Mouse (Mus musculus) forebrain, embryonic 15.5 days (tissue): Measurements from ENCODE around the gene Gpr18. TPM values are rescaled to one million over a fixed set of nuclear protein-coding genes. Genes with fewer than 3 reads are reported as not detected.
"Not testable (repeated sequence)": the region's sequence is repeated elsewhere in the genome, so short reads cannot be mapped to it uniquely, and the experiment has no call there.

Source experiments
- ATAC-seq: fragments of 200-750 bp; cut with Nextera tagmentation; replicated peaks from 2 replicates; pipeline ENCODE4 v1.8.0; 2017; ENCODE audit warnings: mild to moderate bottlenecking, moderate TSS enrichment, moderate library complexity
- H3K27ac ChIP-seq: fragments of 300-500 bp; sonication (generic); replicated peaks from 2 replicates; pipeline ENCODE4 v1.5.1; 2015; ENCODE audit warnings: mild to moderate bottlenecking, inconsistent platforms
- H3K27me3 ChIP-seq: fragments of 300-500 bp; sonication (generic); 2 replicates; pipeline ENCODE4 v1.6.1; 2015; ENCODE audit warnings: inconsistent platforms
- H3K36me3 ChIP-seq: fragments of 300-500 bp; sonication (generic); 2 replicates; pipeline ENCODE4 v1.6.1; 2015; ENCODE audit warnings: mild to moderate bottlenecking, inconsistent platforms
- H3K4me1 ChIP-seq: fragments of 300-500 bp; sonication (generic); 2 replicates; pipeline ENCODE4 v1.6.1; 2015; ENCODE audit warnings: inconsistent platforms
- H3K4me2 ChIP-seq: fragments of 300-500 bp; sonication (generic); replicated peaks from 2 replicates; pipeline ENCODE4 v1.6.1; 2015; ENCODE audit warnings: mild to moderate bottlenecking, inconsistent platforms
- H3K4me3 ChIP-seq: fragments of 300-500 bp; sonication (generic); 2 replicates; pipeline ENCODE4 v1.5.1; 2015; ENCODE audit warnings: mild to moderate bottlenecking, inconsistent platforms
- H3K9ac ChIP-seq: fragments of 300-500 bp; sonication (generic); replicated peaks from 2 replicates; pipeline ENCODE4 v1.6.1; 2015; ENCODE audit warnings: mild to moderate bottlenecking, inconsistent platforms
- H3K9me3 ChIP-seq: fragments of 300-500 bp; sonication (generic); 2 replicates; pipeline ENCODE4 v1.6.1; 2016; ENCODE audit warnings: inconsistent platforms
- WGBS: fragments of 180-500 bp; shearing (Covaris S2); methylation state at CpG from one replicate; pipeline ENCODE4 v1.1.7; 2015; ENCODE audit warnings: mixed read lengths; 5-methylcytosine and 5-hydroxymethylcytosine counted together
- polyA plus RNA-seq: library from polyadenylated mRNA; unstranded; fragments of >200 nt; fragmentation: Nextera tagmentation; extraction: Ambion mirVana; gene quantifications from 2 replicates; pipeline ENCODE4 v1.2.1, GENCODE M21; 2015

Gpr18 gene
- polyA plus RNA-seq, 1 experiment from 2014 or later: 0.29 TPM

DNA sequence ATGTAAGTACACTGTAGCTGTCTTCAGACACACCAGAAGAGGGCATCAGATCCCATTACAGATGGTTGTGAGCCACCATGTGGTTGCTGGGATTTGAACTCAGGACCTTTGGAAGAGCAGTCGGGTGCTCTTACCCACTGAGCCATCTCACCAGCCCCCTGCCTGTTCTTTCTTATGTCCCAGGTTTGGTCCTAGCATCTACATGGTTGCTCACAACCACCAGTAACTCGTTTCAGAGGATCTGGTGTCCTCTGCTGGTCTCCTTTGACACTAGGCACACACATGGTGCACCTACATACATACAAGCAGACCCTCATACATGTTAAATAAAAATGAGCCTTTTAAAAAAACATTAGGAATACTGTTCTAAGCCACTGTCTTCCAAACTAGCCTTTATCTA is 39.4 kb downstream of the Gpr18 start:
- 62% methylated on average over 2 of the region's 2 CpGs for WGBS
- not testable (repeated sequence) for H3K27ac ChIP-seq, H3K36me3 ChIP-seq, H3K9me3 ChIP-seq, H3K4me3 ChIP-seq, H3K9ac ChIP-seq, ATAC-seq, H3K4me2 ChIP-seq, H3K27me3 ChIP-seq
- H3K4me1 ChIP-seq: peaks cover 20% of the 10 kb centered on the region

GRCm38 (mm10) chr14:121873646-121874045 is 41.9 kb downstream of the Gpr18 start:
- no peak overlapping the region for H3K27ac ChIP-seq
- H3K4me3 ChIP-seq: no peak overlapping the region
- no peak overlapping the region for H3K9ac ChIP-seq
- no peak overlapping the region for H3K4me2 ChIP-seq
- H3K4me1 ChIP-seq: peaks cover 6% of the 10 kb centered on the region
- WGBS: 89% methylated on average over 4 of the region's 4 CpGs
- no peaks in the 10 kb centered on the region for H3K9me3 ChIP-seq
- no peaks in the 10 kb centered on the region for H3K27me3 ChIP-seq
- no peak for ATAC-seq
- H3K36me3 ChIP-seq: no peaks in the 10 kb centered on the region

DNA sequence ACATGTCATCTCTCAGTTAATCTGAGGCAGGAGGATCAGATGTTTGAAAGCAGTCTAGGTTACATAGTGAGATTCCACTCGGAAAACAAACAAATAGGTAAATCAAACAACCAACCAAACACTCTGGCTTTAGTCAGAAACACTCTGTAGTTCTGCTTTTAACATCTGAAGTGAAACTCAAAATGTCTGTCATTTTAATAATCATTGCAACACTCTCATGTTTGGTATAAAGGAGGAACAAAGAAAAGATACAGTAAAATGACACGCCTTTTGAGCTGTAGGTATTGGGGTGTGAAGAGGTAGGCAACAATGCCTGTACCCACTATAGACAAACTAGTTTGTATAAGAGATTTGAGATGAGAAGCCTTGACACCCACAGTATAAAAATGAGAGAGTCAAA is 42.4 kb downstream of the Gpr18 start:
- Histone ChIP-seq H3K4me2 (no peak overlapping the region), H3K4me3 (no peak overlapping the region), H3K9me3 (no peaks in the 10 kb centered on the region), H3K27ac (no peak overlapping the region), H3K36me3 (no peaks in the 10 kb centered on the region), H3K27me3 (no peaks in the 10 kb centered on the region), H3K9ac (no peak overlapping the region), H3K4me1 (peaks cover 6% of the 10 kb centered on the region)
- 81% methylated on average over 2 of the region's 2 CpGs for WGBS
- no peak for ATAC-seq

DNA sequence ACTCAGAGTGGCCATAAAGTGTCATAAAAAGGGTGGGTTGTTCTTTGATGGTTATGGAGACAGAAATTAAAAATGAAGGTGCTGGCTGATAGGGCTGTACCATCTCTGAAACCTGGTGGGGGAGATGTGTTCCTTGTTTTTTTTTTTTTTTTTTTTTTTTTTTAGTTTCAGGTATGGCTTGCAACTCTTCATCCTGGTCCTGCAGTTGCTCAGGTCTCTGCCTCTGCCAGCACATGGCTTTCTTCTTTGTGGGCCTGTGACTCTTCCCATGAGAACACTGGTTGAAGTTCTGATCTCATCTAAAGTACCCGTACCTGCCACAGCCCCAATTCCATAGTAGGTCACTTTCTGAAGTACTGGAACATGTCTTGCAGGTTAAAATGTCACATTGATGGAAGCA is 42.8 kb downstream of the Gpr18 start:
- Histone ChIP-seq H3K4me3 (no peak overlapping the region), H3K4me1 (peaks cover 3% of the 10 kb centered on the region), H3K36me3 (no peaks in the 10 kb centered on the region), H3K4me2 (no peak overlapping the region), H3K27me3 (no peaks in the 10 kb centered on the region), H3K27ac (no peak overlapping the region), H3K9me3 (no peaks in the 10 kb centered on the region), H3K9ac (no peak overlapping the region)
- ATAC-seq: no peak
- 88% methylated on average over 1 of the region's 1 CpGs for WGBS

DNA sequence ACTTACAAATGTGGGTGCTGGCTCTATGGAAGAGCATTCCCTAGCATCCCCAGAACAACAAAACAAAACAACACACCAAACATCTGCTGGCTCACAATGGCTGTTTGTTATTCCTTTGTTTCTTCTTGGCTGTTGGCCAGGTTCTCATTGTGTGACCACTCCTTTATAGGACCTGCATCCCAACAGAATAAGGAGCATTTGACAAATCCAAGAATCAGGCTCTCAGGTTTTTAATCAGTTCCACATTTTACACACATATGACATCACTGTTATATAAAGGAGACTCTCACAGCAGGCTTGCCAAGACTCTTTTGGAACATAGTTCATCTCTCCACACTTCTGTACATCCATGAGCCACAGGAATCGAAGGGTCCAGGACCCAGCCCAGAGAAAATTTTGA is 46.5 kb downstream of the Gpr18 start:
- Histone ChIP-seq H3K27ac (no peak overlapping the region), H3K27me3 (no peaks in the 10 kb centered on the region), H3K9me3 (no peaks in the 10 kb centered on the region), H3K36me3 (no peaks in the 10 kb centered on the region), H3K9ac (no peak overlapping the region), H3K4me3 (no peak overlapping the region), H3K4me1 (no peaks in the 10 kb centered on the region), H3K4me2 (no peak overlapping the region)
- ATAC-seq: no peak
- WGBS: 66% methylated on average over 1 of the region's 1 CpGs

- Histone ChIP-seq H3K4me3 (no peak overlapping the region), H3K4me1 (no peaks in the 10 kb centered on the region), H3K27me3 (no peaks in the 10 kb centered on the region), H3K9ac (no peak overlapping the region), H3K27ac (no peak overlapping the region), H3K9me3 (no peaks in the 10 kb centered on the region), H3K36me3 (no peaks in the 10 kb centered on the region), H3K4me2 (no peak overlapping the region)
- no peak for ATAC-seq
- 79% methylated on average over 3 of the region's 3 CpGs for WGBS
Observed at GRCm38 (mm10) chr14:121866574-121866973, 49.0 kb downstream of the Gpr18 start.

DNA sequence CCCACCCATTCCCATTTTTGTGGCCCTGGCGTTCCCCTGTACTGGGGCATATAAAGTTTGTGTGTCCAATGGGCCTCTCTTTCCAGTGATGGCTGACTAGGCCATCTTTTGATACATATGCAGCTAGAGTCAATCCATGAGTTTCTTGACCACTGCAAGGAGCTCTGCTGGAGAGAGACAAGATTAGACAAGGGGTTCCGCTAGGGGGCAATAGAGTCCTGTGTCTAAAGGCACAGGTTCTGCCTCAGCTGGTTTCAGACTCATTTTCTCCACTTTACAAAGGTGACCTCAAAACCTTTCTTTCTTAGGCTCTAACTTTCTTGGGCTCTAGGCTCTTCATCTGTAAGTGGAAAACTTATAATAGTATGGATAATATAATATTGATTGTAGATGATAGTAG is 50.4 kb downstream of the Gpr18 start:
- not testable (repeated sequence) for H3K27me3 ChIP-seq, H3K36me3 ChIP-seq, H3K4me1 ChIP-seq, H3K9me3 ChIP-seq, H3K4me3 ChIP-seq, H3K4me2 ChIP-seq, H3K27ac ChIP-seq, H3K9ac ChIP-seq, ATAC-seq
- WGBS: 5% methylated on average over 2 of the region's 2 CpGs

Other genes starting within 250 kb of the Gpr18 start
- 10.6 and 11.1 TPM in 2 replicates for gene Dock9, start 117.9 kb downstream of the Gpr18 start, polyA plus RNA-seq
- gene Ubac2, start 37.2 kb downstream of the Gpr18 start, polyA plus RNA-seq: 51.8 and 53.5 TPM in 2 replicates
- 0.98 and 1.6 TPM in 2 replicates for gene Gpr183, start 49.4 kb upstream of the Gpr18 start, polyA plus RNA-seq
- gene Timm8a2, start 118.9 kb upstream of the Gpr18 start, polyA plus RNA-seq: not detected in 2 replicates
- gene Tm9sf2, start 191.3 kb upstream of the Gpr18 start, polyA plus RNA-seq: 108 and 115 TPM in 2 replicates